Mouse (Mus musculus): ENCODE results near the gene Gm13283.
"Not testable (repeated sequence)": the region's sequence is repeated elsewhere in the genome, so short reads cannot be mapped to it uniquely, and the experiment has no call there.

Gene Gm13283

DNA sequence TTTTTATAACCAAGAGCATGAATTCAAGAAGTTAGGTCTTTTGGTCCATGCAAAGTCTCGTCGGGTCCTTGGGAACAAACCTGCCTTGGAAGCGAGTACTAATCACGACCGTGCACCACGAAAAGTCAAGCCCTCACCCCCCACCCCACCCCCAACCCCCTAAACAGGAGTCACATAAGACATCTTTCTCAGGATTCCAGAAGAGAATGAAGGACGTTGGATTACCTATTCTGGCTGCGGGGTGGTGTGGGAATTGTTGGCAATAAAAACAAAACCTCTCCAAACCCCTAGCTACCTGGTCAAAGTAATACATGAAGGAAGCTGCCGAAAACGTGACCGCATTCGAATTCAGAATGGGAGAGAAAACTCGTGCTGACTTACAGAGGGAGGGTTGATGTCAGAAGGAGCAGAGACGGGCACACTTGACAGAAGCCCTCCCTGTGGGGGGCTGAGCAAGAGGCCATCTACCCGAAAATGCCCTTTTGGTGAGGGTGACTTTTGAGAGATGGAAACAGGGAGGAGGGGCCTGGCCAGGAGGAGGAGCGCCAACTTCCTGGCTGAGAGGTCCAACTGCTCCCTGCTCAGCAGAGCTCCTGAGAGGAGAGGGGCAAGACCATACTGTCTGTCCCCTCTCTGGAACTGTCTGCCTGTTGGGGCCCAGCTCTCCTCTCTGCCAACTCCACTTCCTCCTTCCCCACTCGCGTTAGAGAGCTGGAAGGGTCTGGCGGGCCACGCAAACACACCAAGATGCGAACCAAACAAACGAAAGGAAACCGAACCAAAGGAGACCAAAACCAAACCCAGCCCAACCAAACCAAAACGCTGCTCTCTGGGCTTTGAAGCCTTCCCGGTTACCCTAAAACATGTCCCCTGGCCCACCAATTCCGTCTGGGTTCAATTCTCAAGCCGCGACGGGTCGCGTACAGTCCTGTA is 3.1 kb upstream of the Gm13283 start:
- POLR2A ChIA-PET: interaction anchor here in 2 of 4 experiments (0.7 kb wide), 2 partner anchors 375 to 388 kb away, joined by 3 to 5 read pairs; no protein-coding TSS in a partner anchor
- CTCF ChIA-PET: interaction anchor here in 2 of 4 experiments (0.6 to 1.4 kb wide), 6 partner anchors 22 to 550 kb away, joined by 3 to 5 read pairs (median 3); no protein-coding TSS in a partner anchor

DNA sequence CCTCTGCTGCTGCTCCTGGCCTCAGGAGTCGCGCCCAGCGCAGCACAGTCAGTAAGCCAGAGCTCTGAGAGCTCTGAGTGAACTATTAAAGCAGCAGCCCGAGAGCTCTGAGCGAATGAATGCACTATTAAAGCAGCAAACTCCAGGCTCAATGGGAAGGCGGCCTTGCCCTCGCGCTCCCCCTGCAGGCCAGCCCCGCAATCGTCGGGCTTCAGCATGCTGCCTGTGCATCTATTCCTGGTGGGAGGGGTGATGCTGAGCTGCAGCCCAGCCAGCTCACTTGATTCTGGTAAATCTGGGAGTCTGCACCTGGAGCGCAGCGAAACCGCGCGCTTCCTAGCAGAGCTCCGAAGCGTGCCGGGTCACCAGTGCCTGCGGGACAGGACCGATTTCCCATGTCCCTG is 2.3 kb upstream of the Gm13283 start:
- CTCF ChIA-PET: interaction anchor here in 2 of 4 experiments (0.6 to 1.4 kb wide), 7 partner anchors 23 to 549 kb away, joined by 3 to 5 read pairs (median 3); no protein-coding TSS in a partner anchor
- POLR2A ChIA-PET: not testable (repeated sequence)

DNA sequence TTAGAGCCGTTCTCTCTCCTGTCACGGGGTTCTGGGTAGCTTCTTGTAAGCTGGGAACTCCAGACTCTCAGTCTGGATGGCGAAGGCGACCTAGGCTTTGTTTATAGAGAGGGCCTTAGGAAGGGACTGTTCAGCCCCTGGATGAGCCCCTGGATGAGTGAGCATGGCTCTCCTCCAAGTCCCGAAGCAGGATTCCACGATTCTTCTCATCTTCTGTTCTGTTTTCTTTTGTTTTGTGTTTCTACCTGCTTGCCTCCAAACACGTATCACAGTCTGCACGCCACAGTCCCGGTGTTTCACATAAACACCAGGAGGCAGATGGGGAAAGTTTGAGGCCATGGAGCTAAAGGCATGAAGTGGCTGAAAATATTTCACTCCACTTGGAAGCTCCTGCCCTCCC is 1.2 kb upstream of the Gm13283 start:
- CTCF ChIA-PET, POLR2A ChIA-PET: not testable (repeated sequence)

DNA sequence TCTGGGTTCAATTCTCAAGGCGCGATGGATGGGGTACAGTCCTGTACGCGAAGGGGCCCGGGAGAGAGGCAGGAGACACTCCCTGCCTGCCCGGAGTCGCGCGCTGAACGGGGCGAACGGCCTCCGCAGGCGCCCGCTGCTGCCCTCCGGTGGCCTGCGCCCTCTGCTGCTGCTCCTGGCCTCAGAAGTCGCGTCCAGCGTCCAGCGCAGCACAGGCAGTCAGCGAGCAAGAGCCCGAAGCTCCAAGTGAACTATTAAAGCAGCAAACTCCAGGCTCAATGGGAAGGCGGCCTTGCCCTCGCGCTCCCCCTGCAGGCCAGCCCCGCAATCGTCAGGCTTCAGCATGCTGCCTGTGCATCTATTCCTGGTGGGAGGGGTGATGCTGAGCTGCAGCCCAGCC is 512 bp downstream of the Gm13283 start:
- CTCF ChIA-PET, POLR2A ChIA-PET: not testable (repeated sequence)

DNA sequence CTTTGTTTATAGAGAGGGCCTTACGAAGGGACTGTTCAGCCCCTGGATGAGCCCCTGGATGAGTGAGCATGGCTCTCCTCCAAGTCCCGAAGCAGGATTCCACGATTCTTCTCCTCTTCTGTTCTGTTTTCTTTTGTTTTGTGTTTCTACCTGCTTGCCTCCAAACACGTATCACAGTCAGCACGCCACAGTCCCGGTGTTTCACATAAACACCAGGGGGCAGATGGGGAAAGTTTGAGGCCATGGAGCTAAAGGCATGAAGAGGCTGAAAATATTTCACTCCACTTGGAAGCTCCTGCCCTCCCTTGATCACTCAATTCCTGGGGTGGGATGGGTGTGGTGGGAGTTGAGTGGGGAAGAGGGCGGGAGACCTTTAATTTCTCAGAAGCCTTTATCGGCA is 1.9 kb downstream of the Gm13283 start:
- CTCF ChIA-PET: interaction anchor here in 1 of 4 experiments (1.1 kb wide), 1 partner anchor 23 kb away, joined by 3 read pairs; no protein-coding TSS in a partner anchor
- POLR2A ChIA-PET: not testable (repeated sequence)

DNA sequence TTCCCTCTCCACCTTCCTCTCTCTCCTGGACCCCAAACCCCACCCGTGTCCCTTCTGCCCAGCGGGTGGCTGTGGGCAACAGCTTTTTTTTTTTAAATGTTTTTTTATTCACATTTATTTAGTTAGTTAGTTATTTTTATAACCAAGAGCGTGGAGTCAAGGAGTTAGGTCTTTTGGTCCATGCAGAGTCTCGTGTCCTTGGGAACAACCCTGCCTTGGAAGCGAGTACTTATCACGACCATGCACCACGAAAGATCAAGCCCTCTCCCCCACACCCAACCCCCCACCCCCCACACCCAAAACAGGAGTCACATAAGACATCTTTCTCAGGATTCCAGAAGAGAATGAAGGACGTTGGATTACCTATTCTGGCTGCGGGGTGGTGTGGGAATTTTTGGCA is 2.4 kb downstream of the Gm13283 start:
- POLR2A ChIA-PET: not testable (repeated sequence)

DNA sequence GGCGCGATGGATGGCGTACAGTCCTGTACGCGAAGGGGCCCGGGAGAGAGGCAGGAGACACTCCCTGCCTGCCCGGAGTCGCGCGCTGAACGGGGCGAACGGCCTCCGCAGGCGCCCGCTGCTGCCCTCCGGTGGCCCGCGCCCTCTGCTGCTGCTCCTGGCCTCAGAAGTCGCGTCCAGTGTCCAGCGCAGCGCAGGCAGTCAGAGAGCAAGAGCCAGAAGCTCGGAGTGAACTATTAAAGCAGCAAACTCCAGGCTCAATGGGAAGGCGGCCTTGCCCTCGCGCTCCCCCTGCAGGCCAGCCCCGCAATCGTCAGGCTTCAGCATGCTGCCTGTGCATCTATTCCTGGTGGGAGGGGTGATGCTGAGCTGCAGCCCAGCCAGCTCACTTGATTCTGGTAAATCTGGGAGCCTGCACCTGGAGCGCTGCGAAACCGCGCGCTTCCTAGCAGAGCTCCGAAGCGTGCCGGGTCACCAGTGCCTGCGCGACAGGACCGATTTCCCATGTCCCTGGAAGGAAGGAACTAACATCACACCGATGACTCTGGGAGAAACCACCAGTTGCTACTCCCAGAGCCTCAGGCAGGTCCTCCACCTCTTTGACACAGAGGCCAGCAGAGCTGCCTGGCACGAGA is 3.6 kb downstream of the Gm13283 start:
- CTCF ChIA-PET: interaction anchor here in 1 of 4 experiments (1.2 kb wide), 1 partner anchor 67 kb away, joined by 3 read pairs; no protein-coding TSS in a partner anchor
- POLR2A ChIA-PET: not testable (repeated sequence)

More for the DNA sequence above, 2.4 kb downstream of the Gm13283 start:
- CTCF ChIA-PET: interaction anchor here in 1 of 4 experiments (0.7 to 1.1 kb wide), 2 partner anchors 11 to 24 kb away, joined by 3 to 4 read pairs; no protein-coding TSS in a partner anchor

DNA sequence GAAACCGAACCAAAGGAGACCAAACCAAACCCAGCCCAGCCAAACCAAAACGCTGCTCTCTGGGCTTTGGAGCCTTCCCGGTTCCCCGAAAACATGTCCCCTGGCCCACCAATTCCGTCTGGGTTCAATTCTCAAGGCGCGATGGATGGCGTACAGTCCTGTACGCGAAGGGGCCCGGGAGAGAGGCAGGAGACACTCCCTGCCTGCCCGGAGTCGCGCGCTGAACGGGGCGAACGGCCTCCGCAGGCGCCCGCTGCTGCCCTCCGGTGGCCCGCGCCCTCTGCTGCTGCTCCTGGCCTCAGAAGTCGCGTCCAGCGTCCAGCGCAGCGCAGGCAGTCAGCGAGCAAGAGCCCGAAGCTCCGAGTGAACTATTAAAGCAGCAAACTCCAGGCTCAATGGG is 13.6 kb downstream of the Gm13283 start, which contains the start of gene Gm13290:
Gm13290 (plus strand) TSS at position 301 of the 400 bp plus-strand sequence.
- POLR2A ChIA-PET, CTCF ChIA-PET: not testable (repeated sequence)

DNA sequence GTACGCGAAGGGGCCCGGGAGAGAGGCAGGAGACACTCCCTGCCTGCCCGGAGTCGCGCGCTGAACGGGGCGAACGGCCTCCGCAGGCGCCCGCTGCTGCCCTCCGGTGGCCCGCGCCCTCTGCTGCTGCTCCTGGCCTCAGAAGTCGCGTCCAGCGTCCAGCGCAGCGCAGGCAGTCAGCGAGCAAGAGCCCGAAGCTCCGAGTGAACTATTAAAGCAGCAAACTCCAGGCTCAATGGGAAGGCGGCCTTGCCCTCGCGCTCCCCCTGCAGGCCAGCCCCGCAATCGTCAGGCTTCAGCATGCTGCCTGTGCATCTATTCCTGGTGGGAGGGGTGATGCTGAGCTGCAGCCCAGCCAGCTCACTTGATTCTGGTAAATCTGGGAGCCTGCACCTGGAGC is 16.7 kb downstream of the Gm13283 start, which contains the start of gene Gm13289:
Gm13289 (plus strand) TSS at position 301 of the 400 bp plus-strand sequence.
- POLR2A ChIA-PET, CTCF ChIA-PET: not testable (repeated sequence)

DNA sequence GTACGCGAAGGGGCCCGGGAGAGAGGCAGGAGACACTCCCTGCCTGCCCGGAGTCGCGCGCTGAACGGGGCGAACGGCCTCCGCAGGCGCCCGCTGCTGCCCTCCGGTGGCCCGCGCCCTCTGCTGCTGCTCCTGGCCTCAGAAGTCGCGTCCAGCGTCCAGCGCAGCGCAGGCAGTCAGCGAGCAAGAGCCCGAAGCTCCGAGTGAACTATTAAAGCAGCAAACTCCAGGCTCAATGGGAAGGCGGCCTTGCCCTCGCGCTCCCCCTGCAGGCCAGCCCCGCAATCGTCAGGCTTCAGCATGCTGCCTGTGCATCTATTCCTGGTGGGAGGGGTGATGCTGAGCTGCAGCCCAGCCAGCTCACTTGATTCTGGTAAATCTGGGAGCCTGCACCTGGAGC is 19.6 kb downstream of the Gm13283 start, which contains the start of gene Gm13272:
Gm13272 (plus strand) TSS at position 301 of the 400 bp plus-strand sequence.
- CTCF ChIA-PET, POLR2A ChIA-PET: not testable (repeated sequence)

DNA sequence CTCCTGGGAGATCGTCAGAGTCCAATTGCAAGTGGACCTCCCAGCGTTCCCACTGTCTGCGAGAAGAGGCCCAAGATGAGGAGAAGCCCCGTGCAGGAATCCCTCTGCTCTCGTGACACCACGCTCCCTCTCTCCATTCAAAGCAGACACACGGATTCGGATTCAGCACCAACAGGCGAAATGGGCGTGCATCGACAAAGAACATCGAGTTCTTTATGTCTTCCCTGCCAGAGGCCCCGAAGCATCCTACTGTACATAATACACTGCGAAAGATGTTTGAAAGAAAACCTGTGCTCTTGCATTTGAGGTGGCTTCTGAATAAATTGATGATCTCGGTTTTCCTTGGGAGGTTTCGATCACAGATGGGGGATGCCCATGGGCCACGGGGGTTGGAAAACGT is 20.4 kb downstream of the Gm13283 start:
- POLR2A ChIA-PET, CTCF ChIA-PET: not testable (repeated sequence)

DNA sequence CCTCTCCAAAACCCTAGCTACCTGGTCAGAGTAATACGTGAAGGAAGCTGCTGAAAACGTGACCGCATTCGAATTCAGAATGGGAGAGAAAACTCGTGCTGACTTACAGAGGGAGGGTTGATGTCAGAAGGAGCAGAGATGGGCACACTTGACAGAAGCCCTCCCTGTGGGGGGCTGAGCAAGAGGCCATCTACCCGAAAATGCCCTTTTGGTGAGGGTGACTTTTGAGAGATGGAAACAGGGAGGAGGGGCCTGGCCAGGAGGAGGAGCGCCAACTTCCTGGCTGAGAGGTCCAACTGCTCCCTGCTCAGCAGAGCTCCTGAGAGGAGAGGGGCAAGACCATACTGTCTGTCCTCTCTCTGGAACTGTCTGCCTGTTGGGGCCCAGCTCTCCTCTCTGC is 21.9 kb downstream of the Gm13283 start, which contains the start of gene Ifnz:
Ifnz (plus strand) TSS at position 301 of the 400 bp plus-strand sequence.
- CTCF ChIA-PET, POLR2A ChIA-PET: not testable (repeated sequence)

DNA sequence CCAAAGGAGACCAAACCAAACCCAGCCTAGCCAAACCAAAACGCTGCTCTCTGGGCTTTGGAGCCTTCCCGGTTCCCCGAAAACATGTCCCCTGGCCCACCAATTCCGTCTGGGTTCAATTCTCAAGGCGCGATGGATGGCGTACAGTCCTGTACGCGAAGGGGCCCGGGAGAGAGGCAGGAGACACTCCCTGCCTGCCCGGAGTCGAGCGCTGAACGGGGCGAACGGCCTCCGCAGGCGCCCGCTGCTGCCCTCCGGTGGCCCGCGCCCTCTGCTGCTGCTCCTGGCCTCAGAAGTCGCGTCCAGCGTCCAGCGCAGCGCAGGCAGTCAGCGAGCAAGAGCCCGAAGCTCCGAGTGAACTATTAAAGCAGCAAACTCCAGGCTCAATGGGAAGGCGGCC is 22.4 kb downstream of the Gm13283 start:
- CTCF ChIA-PET, POLR2A ChIA-PET: not testable (repeated sequence)

DNA sequence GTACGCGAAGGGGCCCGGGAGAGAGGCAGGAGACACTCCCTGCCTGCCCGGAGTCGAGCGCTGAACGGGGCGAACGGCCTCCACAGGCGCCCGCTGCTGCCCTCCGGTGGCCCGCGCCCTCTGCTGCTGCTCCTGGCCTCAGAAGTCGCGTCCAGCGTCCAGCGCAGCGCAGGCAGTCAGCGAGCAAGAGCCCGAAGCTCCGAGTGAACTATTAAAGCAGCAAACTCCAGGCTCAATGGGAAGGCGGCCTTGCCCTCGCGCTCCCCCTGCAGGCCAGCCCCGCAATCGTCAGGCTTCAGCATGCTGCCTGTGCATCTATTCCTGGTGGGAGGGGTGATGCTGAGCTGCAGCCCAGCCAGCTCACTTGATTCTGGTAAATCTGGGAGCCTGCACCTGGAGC is 25.5 kb downstream of the Gm13283 start, which contains the start of gene Gm13276:
Gm13276 (plus strand) TSS at position 301 of the 400 bp plus-strand sequence.
- POLR2A ChIA-PET, CTCF ChIA-PET: not testable (repeated sequence)

DNA sequence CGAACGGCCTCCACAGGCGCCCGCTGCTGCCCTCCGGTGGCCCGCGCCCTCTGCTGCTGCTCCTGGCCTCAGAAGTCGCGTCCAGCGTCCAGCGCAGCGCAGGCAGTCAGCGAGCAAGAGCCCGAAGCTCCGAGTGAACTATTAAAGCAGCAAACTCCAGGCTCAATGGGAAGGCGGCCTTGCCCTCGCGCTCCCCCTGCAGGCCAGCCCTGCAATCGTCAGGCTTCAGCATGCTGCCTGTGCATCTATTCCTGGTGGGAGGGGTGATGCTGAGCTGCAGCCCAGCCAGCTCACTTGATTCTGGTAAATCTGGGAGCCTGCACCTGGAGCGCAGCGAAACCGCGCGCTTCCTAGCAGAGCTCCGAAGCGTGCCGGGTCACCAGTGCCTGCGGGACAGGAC is 28.5 kb downstream of the Gm13283 start, which contains the start of gene Gm13277:
Gm13277 (plus strand) TSS at position 231 of the 400 bp plus-strand sequence.
- POLR2A ChIA-PET, CTCF ChIA-PET: not testable (repeated sequence)

DNA sequence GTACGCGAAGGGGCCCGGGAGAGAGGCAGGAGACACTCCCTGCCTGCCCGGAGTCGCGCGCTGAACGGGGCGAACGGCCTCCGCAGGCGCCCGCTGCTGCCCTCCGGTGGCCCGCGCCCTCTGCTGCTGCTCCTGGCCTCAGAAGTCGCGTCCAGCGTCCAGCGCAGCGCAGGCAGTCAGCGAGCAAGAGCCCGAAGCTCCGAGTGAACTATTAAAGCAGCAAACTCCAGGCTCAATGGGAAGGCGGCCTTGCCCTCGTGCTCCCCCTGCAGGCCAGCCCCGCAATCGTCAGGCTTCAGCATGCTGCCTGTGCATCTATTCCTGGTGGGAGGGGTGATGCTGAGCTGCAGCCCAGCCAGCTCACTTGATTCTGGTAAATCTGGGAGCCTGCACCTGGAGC is 31.3 kb downstream of the Gm13283 start, which contains the start of gene Gm13278:
Gm13278 (plus strand) TSS at position 301 of the 400 bp plus-strand sequence.
- POLR2A ChIA-PET, CTCF ChIA-PET: not testable (repeated sequence)

DNA sequence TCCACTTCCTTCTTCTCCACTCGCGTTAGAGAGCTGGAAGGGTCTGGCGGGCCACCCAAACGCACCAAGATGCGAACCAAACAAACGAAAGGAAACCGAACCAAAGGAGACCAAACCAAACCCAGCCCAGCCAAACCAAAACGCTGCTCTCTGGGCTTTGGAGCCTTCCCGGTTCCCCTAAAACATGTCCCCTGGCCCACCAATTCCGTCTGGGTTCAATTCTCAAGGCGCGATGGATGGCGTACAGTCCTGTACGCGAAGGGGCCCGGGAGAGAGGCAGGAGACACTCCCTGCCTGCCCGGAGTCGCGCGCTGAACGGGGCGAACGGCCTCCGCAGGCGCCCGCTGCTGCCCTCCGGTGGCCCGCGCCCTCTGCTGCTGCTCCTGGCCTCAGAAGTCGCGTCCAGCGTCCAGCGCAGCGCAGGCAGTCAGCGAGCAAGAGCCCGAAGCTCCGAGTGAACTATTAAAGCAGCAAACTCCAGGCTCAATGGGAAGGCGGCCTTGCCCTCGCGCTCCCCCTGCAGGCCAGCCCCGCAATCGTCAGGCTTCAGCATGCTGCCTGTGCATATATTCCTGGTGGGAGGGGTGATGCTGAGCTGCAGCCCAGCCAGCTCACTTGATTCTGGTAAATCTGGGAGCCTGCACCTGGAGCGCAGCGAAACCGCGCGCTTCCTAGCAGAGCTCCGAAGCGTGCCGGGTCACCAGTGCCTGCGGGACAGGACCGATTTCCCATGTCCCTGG is 34.2 kb downstream of the Gm13283 start, which contains the start of gene Gm13275:
Gm13275 (plus strand) TSS at position 552 of the 740 bp plus-strand sequence.
- CTCF ChIA-PET, POLR2A ChIA-PET: not testable (repeated sequence)

DNA sequence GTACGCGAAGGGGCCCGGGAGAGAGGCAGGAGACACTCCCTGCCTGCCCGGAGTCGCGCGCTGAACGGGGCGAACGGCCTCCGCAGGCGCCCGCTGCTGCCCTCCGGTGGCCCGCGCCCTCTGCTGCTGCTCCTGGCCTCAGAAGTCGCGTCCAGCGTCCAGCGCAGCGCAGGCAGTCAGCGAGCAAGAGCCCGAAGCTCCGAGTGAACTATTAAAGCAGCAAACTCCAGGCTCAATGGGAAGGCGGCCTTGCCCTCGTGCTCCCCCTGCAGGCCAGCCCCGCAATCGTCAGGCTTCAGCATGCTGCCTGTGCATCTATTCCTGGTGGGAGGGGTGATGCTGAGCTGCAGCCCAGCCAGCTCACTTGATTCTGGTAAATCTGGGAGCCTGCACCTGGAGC is 37.2 kb downstream of the Gm13283 start, which contains the start of gene Gm13279:
Gm13279 (plus strand) TSS at position 301 of the 400 bp plus-strand sequence.
- POLR2A ChIA-PET, CTCF ChIA-PET: not testable (repeated sequence)

DNA sequence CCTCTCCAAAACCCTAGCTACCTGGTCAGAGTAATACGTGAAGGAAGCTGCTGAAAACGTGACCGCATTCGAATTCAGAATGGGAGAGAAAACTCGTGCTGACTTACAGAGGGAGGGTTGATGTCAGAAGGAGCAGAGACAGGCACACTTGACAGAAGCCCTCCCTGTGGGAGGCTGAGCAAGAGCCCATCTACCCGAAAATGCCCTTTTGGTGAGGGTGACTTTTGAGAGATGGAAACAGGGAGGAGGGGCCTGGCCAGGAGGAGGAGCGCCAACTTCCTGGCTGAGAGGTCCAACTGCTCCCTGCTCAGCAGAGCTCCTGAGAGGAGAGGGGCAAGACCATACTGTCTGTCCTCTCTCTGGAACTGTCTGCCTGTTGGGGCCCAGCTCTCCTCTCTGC is 39.4 kb downstream of the Gm13283 start, which contains the start of gene Gm13285:
Gm13285 (plus strand) TSS at position 301 of the 400 bp plus-strand sequence.
- POLR2A ChIA-PET, CTCF ChIA-PET: not testable (repeated sequence)
